In genomic region chr4:88210602-88211001, GRCm38 (mm10) we compare ENCODE assay signal across 22 mouse cellular contexts.
DNase-seq lines count a peak whose midpoint lies in the region; ATAC-seq and TF ChIP-seq lines count a peak whose summit lies in the region.
"Had no signal": no experiment of that assay in that cellular context is flagged by ENCODE, and none has a peak within 500 bp of the region (broad histone marks: within the 10 kb centered on the region; RNA-seq: fewer than 3 reads in every experiment).

No protein-coding gene starts in this region.

- no peak for DNase-seq in hindbrain, embryonic 14.5 days (ENCODE audit: low spot score)
- no peak for DNase-seq in hindbrain, embryonic 11.5 days (ENCODE audit: low spot score)
- no peak for DNase-seq in CH12.LX (ENCODE audit: extremely low read depth)
- DNase-seq in lung, adult 18-20 months = no peak
- no peak for DNase-seq in thymus, postnatal 25 days
- DNase-seq: adrenal gland, postnatal 14 days; cerebellum, adult 9-11 months; gastrocnemius, postnatal 25 days; heart, adult 18-20 months; heart, postnatal 10 days; kidney, postnatal 36 days; lung, embryonic 14.5 days; right cerebral cortex, postnatal 14 days had no signal

- peak overlapping the region; percentile 67 for H3K27ac ChIP-seq in hindbrain, embryonic 14.5 days
- H3K27ac ChIP-seq in hindbrain, embryonic 11.5 days (ENCODE audit: low read depth, low read length) = no peak overlapping the region
- no peak overlapping the region for H3K27ac ChIP-seq in CH12.LX (ENCODE audit: insufficient read depth, low read depth)
- peak overlapping the region; percentile 93 for H3K27ac ChIP-seq in forebrain, embryonic 15.5 days (replicated peaks)
- H3K27ac ChIP-seq in midbrain, embryonic 16.5 days (ENCODE audit: low read length) = peak overlapping the region; percentile 70
- no peak overlapping the region for H3K27ac ChIP-seq in kidney, embryonic 15.5 days
- H3K27ac ChIP-seq: embryonic facial prominence, embryonic 15.5 days; limb, embryonic 13.5 days; liver, embryonic 12.5 days; stomach, postnatal 0 days had no signal

- no peaks in the 10 kb centered on the region for H3K36me3 ChIP-seq in hindbrain, embryonic 14.5 days (replicated peaks; ENCODE audit: control insufficient read depth, insufficient read depth)
- no peaks in the 10 kb centered on the region for H3K36me3 ChIP-seq in hindbrain, embryonic 11.5 days (ENCODE audit: control insufficient read depth, insufficient read depth, low read length)
- H3K36me3 ChIP-seq in CH12.LX (replicated peaks in 1 of 2; ENCODE audit: control insufficient read depth in 1 of 2, insufficient read depth in 1 of 2, low read length in 1 of 2) = peaks cover 0 to 3% of the 10 kb centered on the region in 2 experiments
- H3K36me3 ChIP-seq in forebrain, embryonic 15.5 days = no peaks in the 10 kb centered on the region
- no peaks in the 10 kb centered on the region for H3K36me3 ChIP-seq in midbrain, embryonic 16.5 days (ENCODE audit: control insufficient read depth, insufficient read depth, low read length)
- H3K36me3 ChIP-seq in kidney, embryonic 15.5 days = no peaks in the 10 kb centered on the region
- H3K36me3 ChIP-seq: embryonic facial prominence, embryonic 15.5 days; heart, embryonic 12.5 days; limb, embryonic 13.5 days; liver, embryonic 12.5 days had no signal

- H3K4me1 ChIP-seq in hindbrain, embryonic 14.5 days (replicated peaks; ENCODE audit: control insufficient read depth, insufficient read depth, low read length) = peaks cover 20% of the 10 kb centered on the region
- H3K4me1 ChIP-seq in hindbrain, embryonic 11.5 days (replicated peaks; ENCODE audit: control insufficient read depth, insufficient read depth, low read length) = no peaks in the 10 kb centered on the region
- peaks cover 5 to 16% of the 10 kb centered on the region in 2 experiments; a peak in 3 of 4 replicates for H3K4me1 ChIP-seq in CH12.LX (ENCODE audit: control insufficient read depth in 1 of 2, insufficient read depth in 2 of 2)
- peaks cover 39% of the 10 kb centered on the region for H3K4me1 ChIP-seq in forebrain, embryonic 15.5 days
- peaks cover 24% of the 10 kb centered on the region for H3K4me1 ChIP-seq in midbrain, embryonic 16.5 days (ENCODE audit: control insufficient read depth, insufficient read depth, low read length)
- H3K4me1 ChIP-seq in kidney, embryonic 15.5 days = no peaks in the 10 kb centered on the region
- H3K4me1 ChIP-seq: embryonic facial prominence, embryonic 15.5 days; liver, embryonic 12.5 days had no signal

- no peak for TF ChIP-seq RAD21 in CH12.LX (IDR thresholded peaks at IDR 0.05; ENCODE audit: low read depth, low read length)

- no peaks in the 10 kb centered on the region for H3K27me3 ChIP-seq in hindbrain, embryonic 14.5 days (ENCODE audit: control insufficient read depth, insufficient read depth, low read length)
- no peaks in the 10 kb centered on the region for H3K27me3 ChIP-seq in hindbrain, embryonic 11.5 days (ENCODE audit: control insufficient read depth, insufficient read depth, low read length)
- no peaks in the 10 kb centered on the region for H3K27me3 ChIP-seq in CH12.LX (replicated peaks)
- no peaks in the 10 kb centered on the region for H3K27me3 ChIP-seq in forebrain, embryonic 15.5 days
- no peaks in the 10 kb centered on the region for H3K27me3 ChIP-seq in midbrain, embryonic 16.5 days (ENCODE audit: control insufficient read depth, insufficient read depth, low read depth, low read length)
- no peaks in the 10 kb centered on the region for H3K27me3 ChIP-seq in kidney, embryonic 15.5 days
- H3K27me3 ChIP-seq: embryonic facial prominence, embryonic 15.5 days; heart, embryonic 12.5 days; limb, embryonic 13.5 days; liver, embryonic 12.5 days had no signal

- TF ChIP-seq POLR2A in CH12.LX (IDR thresholded peaks at IDR 0.05; ENCODE audit: low read depth, low read length) = no peak

- in situ Hi-C loops in CH12.LX (cut with MboI; ENCODE audit: low pct_ligation_motif_present, low pct_unique_long_range_greater_than_20kb, low sequenced_read_pairs) = no loop called here

- dilution Hi-C loops in CH12.LX (cut with MboI; ENCODE audit: extremely low pct_ligation_motif_present, extremely low pct_unique_long_range_greater_than_20kb, low sequenced_read_pairs) = no loop called here

- H3K4me2 ChIP-seq in hindbrain, embryonic 14.5 days (replicated peaks) = no peak overlapping the region
- H3K4me2 ChIP-seq in hindbrain, embryonic 11.5 days (replicated peaks; ENCODE audit: low read depth, low read length) = no peak overlapping the region
- H3K4me2 ChIP-seq in CH12.LX (ENCODE audit: insufficient read depth, low read depth, poor library complexity, severe bottlenecking) = peak overlapping the region; percentile 29; the same call in 1 of the 2 replicates
- no peak overlapping the region for H3K4me2 ChIP-seq in forebrain, embryonic 15.5 days (replicated peaks)
- no peak overlapping the region for H3K4me2 ChIP-seq in midbrain, embryonic 16.5 days (ENCODE audit: low read length)
- no peak overlapping the region for H3K4me2 ChIP-seq in kidney, embryonic 15.5 days
- H3K4me2 ChIP-seq: embryonic facial prominence, embryonic 15.5 days; heart, embryonic 12.5 days; limb, embryonic 13.5 days; liver, embryonic 12.5 days; lung, embryonic 14.5 days had no signal

- H3K9ac ChIP-seq in hindbrain, embryonic 14.5 days = no peak overlapping the region
- H3K9ac ChIP-seq in hindbrain, embryonic 11.5 days (ENCODE audit: low read depth, low read length) = no peak overlapping the region
- no peak overlapping the region for H3K9ac ChIP-seq in CH12.LX (ENCODE audit: insufficient read depth, low read depth)
- H3K9ac ChIP-seq in forebrain, embryonic 15.5 days (replicated peaks) = no peak overlapping the region
- no peak overlapping the region for H3K9ac ChIP-seq in midbrain, embryonic 16.5 days (ENCODE audit: low read depth, low read length)
- H3K9ac ChIP-seq in kidney, embryonic 15.5 days = no peak overlapping the region
- H3K9ac ChIP-seq: embryonic facial prominence, embryonic 15.5 days; heart, embryonic 12.5 days; limb, embryonic 13.5 days; liver, embryonic 12.5 days; lung, embryonic 14.5 days had no signal

- no peaks in the 10 kb centered on the region for H3K79me2 ChIP-seq in CH12.LX (replicated peaks; ENCODE audit: control insufficient read depth, extremely low read depth, insufficient read depth, poor library complexity, severe bottlenecking)

- no peak for TF ChIP-seq EP300 in CH12.LX (IDR thresholded peaks at IDR 0.05; ENCODE audit: low read length)

- WGBS in hindbrain, embryonic 14.5 days = 68% methylated on average over 6 of the region's 6 CpGs
- 79% methylated on average over 6 of the region's 6 CpGs for WGBS in hindbrain, embryonic 11.5 days
- WGBS in forebrain, embryonic 15.5 days = 47% methylated on average over 6 of the region's 6 CpGs
- 64% methylated on average over 6 of the region's 6 CpGs for WGBS in midbrain, embryonic 16.5 days
- WGBS in kidney, embryonic 15.5 days = 60% methylated on average over 6 of the region's 6 CpGs

- no peaks in the 10 kb centered on the region for H3K9me3 ChIP-seq in hindbrain, embryonic 14.5 days (ENCODE audit: control insufficient read depth, low read length)
- no peaks in the 10 kb centered on the region for H3K9me3 ChIP-seq in hindbrain, embryonic 11.5 days (ENCODE audit: control insufficient read depth, low read length)
- no peaks in the 10 kb centered on the region for H3K9me3 ChIP-seq in CH12.LX (replicated peaks; ENCODE audit: low read length)
- H3K9me3 ChIP-seq in forebrain, embryonic 15.5 days = no peaks in the 10 kb centered on the region
- no peaks in the 10 kb centered on the region for H3K9me3 ChIP-seq in midbrain, embryonic 16.5 days (replicated peaks; ENCODE audit: control insufficient read depth, low read length, poor library complexity, severe bottlenecking)
- H3K9me3 ChIP-seq in kidney, embryonic 15.5 days (replicated peaks) = no peaks in the 10 kb centered on the region
- H3K9me3 ChIP-seq: embryonic facial prominence, embryonic 15.5 days; heart, embryonic 12.5 days; limb, embryonic 13.5 days; liver, embryonic 12.5 days had no signal

- H3K4me3 ChIP-seq in hindbrain, embryonic 14.5 days (replicated peaks; ENCODE audit: low read length) = no peak overlapping the region
- no peak overlapping the region for H3K4me3 ChIP-seq in hindbrain, embryonic 11.5 days (ENCODE audit: low read depth, low read length)
- no peak overlapping the region for H3K4me3 ChIP-seq in CH12.LX (replicated peaks in 1 of 3; ENCODE audit: low read depth in 2 of 3, low read length in 2 of 3, poor library complexity in 1 of 3)
- no peak overlapping the region for H3K4me3 ChIP-seq in forebrain, embryonic 15.5 days
- H3K4me3 ChIP-seq in midbrain, embryonic 16.5 days (ENCODE audit: low read depth, low read length) = no peak overlapping the region
- H3K4me3 ChIP-seq in kidney, embryonic 15.5 days (replicated peaks) = no peak overlapping the region
- H3K4me3 ChIP-seq: embryonic facial prominence, embryonic 15.5 days; heart, embryonic 12.5 days; limb, embryonic 13.5 days; liver, embryonic 12.5 days had no signal

- no peak for TF ChIP-seq CTCF in CH12.LX (conservative IDR thresholded peaks at IDR 0.05 in 1 of 2, IDR thresholded peaks at IDR 0.05 in 1 of 2; ENCODE audit: low read depth in 2 of 2, low read length in 2 of 2)

- ATAC-seq in hindbrain, embryonic 14.5 days (ENCODE audit: low FRiP score) = no peak
- ATAC-seq in hindbrain, embryonic 11.5 days (ENCODE audit: low FRiP score) = no peak; the same call in 1 of the 2 replicates
- ATAC-seq in forebrain, embryonic 15.5 days (replicated peaks) = peak; percentile 39; the same call in 1 of the 2 replicates
- ATAC-seq in midbrain, embryonic 16.5 days = 0 out of 2 replicates have a peak, but pooled peaks have one; percentile 44
- no peak for ATAC-seq in kidney, embryonic 15.5 days (replicated peaks; ENCODE audit: low FRiP score)
- ATAC-seq: intestine, postnatal 0 days; liver, embryonic 12.5 days had no signal

TF ChIP-seq in CH12.LX, 34 proteins besides CTCF, POLR2A, EP300 and RAD21 (continues in another document):
- no peak for TF ChIP-seq ZMIZ1 (IDR thresholded peaks at IDR 0.05; ENCODE audit: low read depth, low read length)
- TF ChIP-seq MYC (IDR thresholded peaks at IDR 0.05; ENCODE audit: low read depth, low read length) = no peak
- TF ChIP-seq SMC3 (IDR thresholded peaks at IDR 0.05; ENCODE audit: low read depth, low read length) = no peak
- TF ChIP-seq BHLHE40 (IDR thresholded peaks at IDR 0.05; ENCODE audit: low read depth, low read length) = no peak
- no peak for TF ChIP-seq GABPA (IDR thresholded peaks at IDR 0.05; ENCODE audit: insufficient replicate concordance, low read depth, low read length)
- no peak for TF ChIP-seq KAT2A (IDR thresholded peaks at IDR 0.05; ENCODE audit: insufficient replicate concordance, low read length)
- no peak for TF ChIP-seq TCF12 (IDR thresholded peaks at IDR 0.05; ENCODE audit: low read depth, low read length)
- TF ChIP-seq CHD2 (IDR thresholded peaks at IDR 0.05; ENCODE audit: low read length) = no peak
- TF ChIP-seq MAZ (IDR thresholded peaks at IDR 0.05; ENCODE audit: low read depth, low read length) = no peak
- TF ChIP-seq JUND (conservative IDR thresholded peaks at IDR 0.05; ENCODE audit: low read depth, low read length) = no peak
- TF ChIP-seq ELF1 (IDR thresholded peaks at IDR 0.05; ENCODE audit: low read depth, low read length) = no peak
- no peak for TF ChIP-seq NELFE (IDR thresholded peaks at IDR 0.05; ENCODE audit: low read depth, low read length)
- no peak for TF ChIP-seq RCOR1 (conservative IDR thresholded peaks at IDR 0.05; ENCODE audit: low read depth, low read length)

Comparison
In these comparisons a context has a peak if more than half of its experiments do, and no peak if none do; other contexts are left out.
1. H3K27ac ChIP-seq: peak in hindbrain, embryonic 14.5 days (single experiment), forebrain, embryonic 15.5 days (single experiment) and midbrain, embryonic 16.5 days (single experiment); none in hindbrain, embryonic 11.5 days (single experiment), CH12.LX (single experiment) and kidney, embryonic 15.5 days (single experiment).
2. ATAC-seq: peak in forebrain, embryonic 15.5 days (single experiment) and midbrain, embryonic 16.5 days (single experiment); none in hindbrain, embryonic 14.5 days (single experiment), hindbrain, embryonic 11.5 days (single experiment) and kidney, embryonic 15.5 days (single experiment).